Comparison of ENCODE assay signal across 32 mouse cellular contexts in the genomic region with DNA sequence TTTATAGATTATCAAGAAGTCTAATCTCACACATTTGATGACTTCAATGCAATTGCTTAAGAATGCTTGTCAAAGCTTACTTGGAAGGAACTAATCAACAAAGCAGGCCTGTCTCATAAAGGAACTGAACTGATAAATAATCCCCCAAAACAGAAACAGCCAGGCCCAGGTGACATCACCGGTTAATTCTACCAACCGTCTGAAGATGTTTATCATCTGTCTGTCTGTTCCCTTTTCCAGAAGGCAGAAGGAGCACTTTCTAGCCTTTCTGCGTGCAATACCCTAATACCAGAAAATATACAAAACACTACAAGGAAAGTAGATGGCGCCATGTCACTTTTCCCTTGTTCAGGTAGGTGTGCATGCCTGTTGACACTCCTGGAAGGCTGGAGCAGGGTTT. TPM values are rescaled to one million over a fixed set of nuclear protein-coding genes. Genes with fewer than 3 reads are reported as not detected.
DNase-seq lines count a peak whose midpoint lies in the region; ATAC-seq and TF ChIP-seq lines count a peak whose summit lies in the region.
"Had no signal": no experiment of that assay in that cellular context is flagged by ENCODE, and none has a peak within 500 bp of the region (broad histone marks: within the 10 kb centered on the region; RNA-seq: fewer than 3 reads in every experiment).

No protein-coding gene starts in this region.

- H3K4me2 ChIP-seq in kidney, postnatal 0 days (ENCODE audit: low read length) = no peak overlapping the region
- H3K4me2 ChIP-seq in kidney, embryonic 14.5 days (replicated peaks; ENCODE audit: low read depth, low read length) = no peak overlapping the region
- H3K4me2 ChIP-seq: embryonic facial prominence, embryonic 12.5 days; heart, embryonic 15.5 days; hindbrain, embryonic 12.5 days; liver, embryonic 15.5 days; lung, embryonic 15.5 days; midbrain, embryonic 13.5 days; stomach, embryonic 15.5 days had no signal

- no peaks in the 10 kb centered on the region for H3K9me3 ChIP-seq in kidney, postnatal 0 days (replicated peaks; ENCODE audit: low read length)
- H3K9me3 ChIP-seq in kidney, embryonic 14.5 days (ENCODE audit: control insufficient read depth, low read length) = no peaks in the 10 kb centered on the region
- H3K9me3 ChIP-seq: embryonic facial prominence, embryonic 12.5 days; G1E; heart, embryonic 15.5 days; hindbrain, embryonic 12.5 days; liver, embryonic 15.5 days; lung, embryonic 15.5 days; midbrain, embryonic 13.5 days; stomach, embryonic 15.5 days had no signal

- H3K36me3 ChIP-seq in kidney, postnatal 0 days (ENCODE audit: insufficient read depth, low read length) = no peaks in the 10 kb centered on the region
- H3K36me3 ChIP-seq in kidney, embryonic 14.5 days (ENCODE audit: control insufficient read depth, insufficient read depth, low read length) = no peaks in the 10 kb centered on the region
- H3K36me3 ChIP-seq: embryonic facial prominence, embryonic 12.5 days; G1E; heart, embryonic 15.5 days; hindbrain, embryonic 12.5 days; liver, embryonic 15.5 days; lung, embryonic 15.5 days; midbrain, embryonic 13.5 days; stomach, embryonic 15.5 days had no signal

- WGBS in kidney, postnatal 0 days = 84% methylated on average over 4 of the region's 4 CpGs
- 88% methylated on average over 4 of the region's 4 CpGs for WGBS in kidney, embryonic 14.5 days

- no peak for DNase-seq in kidney, postnatal 0 days (ENCODE audit: low spot score)
- DNase-seq in thymus, postnatal 14 days = peak; percentile 13
- DNase-seq in thymus, postnatal 10 days (ENCODE audit: low spot score in 2 of 2) = no peak
- no peak for DNase-seq in layer of hippocampus, postnatal 10 days (ENCODE audit: low spot score in 2 of 2)
- DNase-seq in gastrocnemius, adult 18-20 months (ENCODE audit: low spot score) = no peak
- DNase-seq: adrenal gland, postnatal 14 days; cerebellum, adult 11-12 months; cerebellum, adult 9-11 months; embryo, embryonic 11 days; gastrocnemius, adult 2 months; gastrocnemius, postnatal 36 days; heart, postnatal 36 days; kidney, adult 8-10 months; kidney, postnatal 4 days; layer of hippocampus, postnatal 36 days; left cerebral cortex, postnatal 4 days; right cerebral cortex, postnatal 25 days; thymus, postnatal 36 days had no signal

- H3K4me3 ChIP-seq in kidney, postnatal 0 days (replicated peaks; ENCODE audit: low read depth, low read length) = no peak overlapping the region
- no peak overlapping the region for H3K4me3 ChIP-seq in kidney, embryonic 14.5 days (ENCODE audit: low read length)
- H3K4me3 ChIP-seq: embryonic facial prominence, embryonic 12.5 days; gastrocnemius, adult 2 months; heart, embryonic 15.5 days; hindbrain, embryonic 12.5 days; liver, embryonic 15.5 days; lung, embryonic 15.5 days; midbrain, embryonic 13.5 days; stomach, embryonic 15.5 days had no signal

- no peak for ATAC-seq in kidney, postnatal 0 days (replicated peaks; ENCODE audit: low FRiP score, low read depth)
- no peak for ATAC-seq in kidney, embryonic 14.5 days (ENCODE audit: low FRiP score, low TSS enrichment)
- ATAC-seq in granulocyte monocyte progenitor cell, adult 5-6 weeks (replicated peaks; ENCODE audit: poor library complexity, severe bottlenecking) = 0 out of 2 replicates have a peak, but pooled peaks have one; percentile 12
- ATAC-seq: forebrain, embryonic 14.5 days; midbrain, embryonic 13.5 days had no signal

- no peaks in the 10 kb centered on the region for H3K4me1 ChIP-seq in kidney, postnatal 0 days (replicated peaks; ENCODE audit: insufficient read depth, low read length)
- no peaks in the 10 kb centered on the region for H3K4me1 ChIP-seq in kidney, embryonic 14.5 days (ENCODE audit: control insufficient read depth, insufficient read depth, low read length)
- H3K4me1 ChIP-seq: embryonic facial prominence, embryonic 12.5 days; heart, embryonic 15.5 days; liver, embryonic 15.5 days; lung, embryonic 15.5 days; stomach, embryonic 15.5 days had no signal

- TF ChIP-seq CTCF in kidney, postnatal 0 days (IDR thresholded peaks at IDR 0.05; ENCODE audit: low read depth) = peak; percentile 43

- no peak overlapping the region for H3K9ac ChIP-seq in kidney, postnatal 0 days (ENCODE audit: low read depth, low read length)
- H3K9ac ChIP-seq in kidney, embryonic 14.5 days (ENCODE audit: low read depth, low read length) = no peak overlapping the region
- H3K9ac ChIP-seq: embryonic facial prominence, embryonic 12.5 days; heart, embryonic 15.5 days; hindbrain, embryonic 12.5 days; liver, embryonic 15.5 days; lung, embryonic 15.5 days; midbrain, embryonic 13.5 days; stomach, embryonic 15.5 days had no signal

- no peaks in the 10 kb centered on the region for H3K27me3 ChIP-seq in kidney, postnatal 0 days (ENCODE audit: insufficient read depth, low read length)
- no peaks in the 10 kb centered on the region for H3K27me3 ChIP-seq in kidney, embryonic 14.5 days (ENCODE audit: control insufficient read depth, insufficient read depth, low read length)
- H3K27me3 ChIP-seq: embryonic facial prominence, embryonic 12.5 days; heart, embryonic 15.5 days; liver, embryonic 15.5 days; lung, embryonic 15.5 days; stomach, embryonic 15.5 days had no signal

- H3K27ac ChIP-seq in kidney, postnatal 0 days = no peak overlapping the region
- no peak overlapping the region for H3K27ac ChIP-seq in kidney, embryonic 14.5 days (ENCODE audit: low read depth, low read length)
- H3K27ac ChIP-seq: embryonic facial prominence, embryonic 12.5 days; gastrocnemius, adult 2 months; heart, embryonic 15.5 days; hindbrain, embryonic 12.5 days; liver, embryonic 15.5 days; lung, embryonic 15.5 days; midbrain, embryonic 13.5 days; stomach, embryonic 15.5 days had no signal

RNA-seq across cellular contexts. Expression of a gene that starts 43.9 kb away (rescaled TPM):
- polyA plus RNA-seq in kidney, postnatal 0 days (2015; fragmentation: Nextera tagmentation; extraction: Ambion mirVana) = 12.0 and 12.4 TPM in 2 replicates
- polyA plus RNA-seq in kidney, embryonic 14.5 days (2014; fragmentation: Nextera tagmentation; extraction: Ambion mirVana) = 0.34 and 0.66 TPM in 2 replicates
- total RNA-seq in granulocyte monocyte progenitor cell, adult 5-6 weeks (2014; fragmentation: Nextera tagmentation) = not detected in 2 replicates
- total RNA-seq in granulocyte monocyte progenitor cell, adult 5-6 weeks (2017) = not detected in 2 replicates
- under 1 TPM; 0.22 to 0.41 TPM for total RNA-seq in layer of hippocampus, postnatal 10 days (2021)
- total RNA-seq in gastrocnemius, adult 18-20 months (2021) = under 1 TPM in 1 of 2 experiments, not detected in 1; 0.19 TPM
- total RNA-seq: G1E; gastrocnemius, postnatal 36 days; megakaryocyte, adult 5-6 weeks; neutrophil, adult 5-6 weeks had no signal
- polyA plus RNA-seq: embryonic facial prominence, embryonic 12.5 days; G1E; hindbrain, embryonic 12.5 days; midbrain, embryonic 13.5 days; neural tube, embryonic 11.5 days had no signal

RNA-seq across cellular contexts. Expression of a gene that starts 45.7 kb away (rescaled TPM):
- 7.2 and 8.7 TPM in 2 replicates for polyA plus RNA-seq in kidney, postnatal 0 days (2015; fragmentation: Nextera tagmentation; extraction: Ambion mirVana)
- 11.9 and 22.3 TPM in 2 replicates for polyA plus RNA-seq in kidney, embryonic 14.5 days (2014; fragmentation: Nextera tagmentation; extraction: Ambion mirVana)
- total RNA-seq in granulocyte monocyte progenitor cell, adult 5-6 weeks (2014; fragmentation: Nextera tagmentation) = 13.0 and 17.0 TPM in 2 replicates
- total RNA-seq in granulocyte monocyte progenitor cell, adult 5-6 weeks (2017) = 29.4 and 30.9 TPM in 2 replicates
- total RNA-seq in layer of hippocampus, postnatal 10 days (2021) = 1 to 10 TPM; 4.2 to 4.8 TPM
- 1 to 10 TPM in 1 of 2 experiments, under 1 TPM in 1; 0.88 to 2.0 TPM for total RNA-seq in gastrocnemius, adult 18-20 months (2021)
- polyA plus RNA-seq: G1E had no signal
